ENCODE assay signal across 10 mouse cellular contexts in the genomic region with DNA sequence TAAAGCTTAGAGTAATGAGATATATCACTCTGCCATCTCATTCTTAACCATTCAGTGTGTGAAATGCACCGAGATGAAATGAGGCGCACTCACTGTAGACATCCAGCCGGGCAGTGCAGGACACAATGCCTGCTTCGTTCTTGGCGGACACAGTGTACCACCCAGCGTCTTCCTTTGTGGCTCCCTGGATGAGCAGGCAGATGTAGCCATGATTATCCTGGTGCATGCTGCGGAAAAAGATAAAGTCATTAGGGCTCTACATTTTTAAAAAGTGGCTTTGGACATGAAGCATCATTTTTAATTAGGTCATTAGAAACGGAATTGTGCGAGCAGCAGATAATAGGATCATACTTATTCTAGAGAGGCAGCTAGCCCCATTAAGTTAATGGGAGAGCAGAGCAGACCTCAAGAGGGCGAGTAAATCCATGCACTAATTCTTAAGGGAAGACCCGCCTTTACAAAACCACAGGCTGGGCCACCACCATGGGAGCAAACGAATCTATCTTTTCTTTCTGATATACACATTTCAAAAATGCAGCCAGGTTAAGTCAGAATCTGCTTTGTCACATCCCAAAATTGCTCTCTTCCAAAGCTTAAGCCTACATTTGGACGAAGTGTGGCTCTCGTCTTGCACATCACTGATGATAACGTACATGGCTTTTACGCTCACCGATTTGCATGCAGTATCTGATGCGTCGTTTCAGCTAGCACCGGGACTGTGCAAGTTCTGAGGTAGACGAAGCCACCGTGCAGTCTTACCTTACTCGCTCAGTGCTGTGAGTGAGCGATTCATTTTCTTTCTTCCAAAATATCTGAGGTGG. TPM values are rescaled to one million over a fixed set of nuclear protein-coding genes. Genes with fewer than 3 reads are reported as not detected.
A peak's percentile ranks its signal among the peaks of the same experiment; 100 is the strongest.
DNase-seq lines count a peak whose midpoint lies in the region; ATAC-seq lines count a peak whose summit lies in the region.
"Had no signal": no experiment of that assay in that cellular context is flagged by ENCODE, and none has a peak within 500 bp of the region (broad histone marks: within the 10 kb centered on the region; RNA-seq: fewer than 3 reads in every experiment).

No protein-coding gene starts in this region.

- H3K9me3 ChIP-seq in intestine, embryonic 16.5 days (ENCODE audit: control insufficient read depth, low read length), result no peaks in the 10 kb centered on the region
- H3K9me3 ChIP-seq: embryonic facial prominence, embryonic 15.5 days; stomach, embryonic 15.5 days had no signal

- WGBS in intestine, embryonic 16.5 days, result 88% methylated on average over 24 of the region's 24 CpGs

- H3K4me3 ChIP-seq in intestine, embryonic 16.5 days (ENCODE audit: low read length), result no peak overlapping the region
- H3K4me3 ChIP-seq: embryonic facial prominence, embryonic 15.5 days; stomach, embryonic 15.5 days had no signal

- peak; percentile 34 to 50 for DNase-seq in cerebellum, postnatal 10 days
- DNase-seq in cerebellum, adult 11 months, result no peak
- DNase-seq in right cerebral cortex, adult 2 months (ENCODE audit: low spot score in 2 of 2), result peak; percentile 17 to 21
- no peak for DNase-seq in right cerebral cortex, postnatal 25 days
- DNase-seq in lung, adult 18-20 months, result no peak
- DNase-seq in right cerebral cortex, postnatal 4 days, result no peak
- DNase-seq in spleen, postnatal 14 days (ENCODE audit: low spot score in 2 of 2), result no peak

- H3K36me3 ChIP-seq in intestine, embryonic 16.5 days (ENCODE audit: control insufficient read depth, insufficient read depth, low read length), result peaks cover 12% of the 10 kb centered on the region

- no peaks in the 10 kb centered on the region for H3K4me1 ChIP-seq in intestine, embryonic 16.5 days (ENCODE audit: control insufficient read depth, insufficient read depth, low read length)
- H3K4me1 ChIP-seq: stomach, embryonic 15.5 days had no signal

- ATAC-seq in intestine, embryonic 16.5 days, result peak; percentile 8; the same call in 1 of the 2 replicates

- H3K4me2 ChIP-seq in intestine, embryonic 16.5 days (ENCODE audit: low read depth, low read length), result no peak overlapping the region
- H3K4me2 ChIP-seq: embryonic facial prominence, embryonic 15.5 days; stomach, embryonic 15.5 days had no signal

- H3K27ac ChIP-seq in intestine, embryonic 16.5 days (ENCODE audit: low read length), result peak overlapping the region; percentile 11; the same call in 1 of the 2 replicates
- H3K27ac ChIP-seq: embryonic facial prominence, embryonic 15.5 days; stomach, embryonic 15.5 days had no signal

- no peak overlapping the region for H3K9ac ChIP-seq in intestine, embryonic 16.5 days (ENCODE audit: low read depth, low read length)
- H3K9ac ChIP-seq: embryonic facial prominence, embryonic 15.5 days; stomach, embryonic 15.5 days had no signal

- H3K27me3 ChIP-seq in intestine, embryonic 16.5 days (replicated peaks; ENCODE audit: control insufficient read depth, insufficient read depth, low read length), result no peaks in the 10 kb centered on the region
- H3K27me3 ChIP-seq: embryonic facial prominence, embryonic 15.5 days; stomach, embryonic 15.5 days had no signal

RNA-seq across cellular contexts. Expression of a gene that starts 27.8 kb away (rescaled TPM):
- polyA plus RNA-seq in intestine, embryonic 16.5 days (2015; fragmentation: Nextera tagmentation; extraction: Ambion mirVana), result 36.7 and 38.7 TPM in 2 replicates

Comparison
In these comparisons a context has a peak if more than half of its experiments do, and no peak if none do; other contexts are left out.
1. DNase-seq: peak in cerebellum, postnatal 10 days (2 of 2) and right cerebral cortex, adult 2 months (2 of 2); none in cerebellum, adult 11 months (single experiment), right cerebral cortex, postnatal 25 days (single experiment), lung, adult 18-20 months (0 of 2), right cerebral cortex, postnatal 4 days (single experiment) and spleen, postnatal 14 days (0 of 2).